Mouse (Mus musculus) limb, embryonic 12.5 days (tissue): ENCODE results near the gene Abtb1. TPM values are rescaled to one million over a fixed set of nuclear protein-coding genes. Genes with fewer than 3 reads are reported as not detected.

Experiments used
- ATAC-seq: fragments of 200-750 bp; cut with Nextera tagmentation; 2 replicates; pipeline ENCODE4 v1.8.0; 2017; ENCODE audit warnings: low read depth, moderate TSS enrichment; ENCODE audit not compliant: insufficient number of reproducible peaks, insufficient read depth, low FRiP score, low TSS enrichment
- H3K27ac ChIP-seq: fragments of 300-500 bp; sonication (generic); 2 replicates; pipeline ENCODE4 v1.5.1; 2016; ENCODE audit warnings: mild to moderate bottlenecking, moderate library complexity
- H3K27me3 ChIP-seq: fragments of 300-500 bp; sonication (generic); 2 replicates; pipeline ENCODE4 v1.6.1; 2016; ENCODE audit warnings: mild to moderate bottlenecking, moderate library complexity
- H3K36me3 ChIP-seq: fragments of 300-500 bp; sonication (generic); 2 replicates; pipeline ENCODE4 v1.6.1; 2016; ENCODE audit warnings: mild to moderate bottlenecking, moderate library complexity
- H3K4me1 ChIP-seq: fragments of 300-500 bp; sonication (generic); replicated peaks from 2 replicates; pipeline ENCODE4 v1.6.1; 2016
- H3K4me2 ChIP-seq: fragments of 300-500 bp; sonication (generic); 2 replicates; pipeline ENCODE4 v1.6.1; 2016; ENCODE audit warnings: mild to moderate bottlenecking, moderate library complexity
- H3K4me3 ChIP-seq: fragments of 300-500 bp; sonication (generic); replicated peaks from 2 replicates; pipeline ENCODE4 v1.5.1; 2016; ENCODE audit warnings: mild to moderate bottlenecking
- H3K9ac ChIP-seq: fragments of 300-500 bp; sonication (generic); replicated peaks from 2 replicates; pipeline ENCODE4 v1.6.1; 2016; ENCODE audit warnings: mild to moderate bottlenecking, moderate library complexity
- H3K9me3 ChIP-seq: fragments of 300-500 bp; sonication (generic); 2 replicates; pipeline ENCODE4 v1.6.1; 2016; ENCODE audit warnings: mild to moderate bottlenecking, moderate library complexity
- WGBS: fragments of 180-500 bp; shearing (Covaris S2); methylation state at CpG from one replicate; pipeline ENCODE4 v1.1.7; 2016; 5-methylcytosine and 5-hydroxymethylcytosine counted together
- polyA plus RNA-seq: library from polyadenylated mRNA; unstranded; fragments of >200 nt; fragmentation: Nextera tagmentation; extraction: Ambion mirVana; gene quantifications from 2 replicates; pipeline ENCODE4 v1.2.1, GENCODE M21; 2016

Abtb1 gene
- polyA plus RNA-seq, 1 experiment from 2014 or later: 24.6 TPM

GRCm38 (mm10) chr6:88854509-88854908 is 12.7 kb upstream of the Abtb1 start:
- H3K36me3 ChIP-seq: peaks cover 6% of the 10 kb centered on the region; the same call in 1 of the 2 replicates
- no peak overlapping the region for H3K4me3 ChIP-seq
- H3K4me2 ChIP-seq: no peak overlapping the region
- no peak overlapping the region for H3K9ac ChIP-seq
- WGBS: 79% methylated on average over 5 of the region's 5 CpGs
- H3K4me1 ChIP-seq: no peaks in the 10 kb centered on the region
- no peak overlapping the region for H3K27ac ChIP-seq
- no peaks in the 10 kb centered on the region for H3K27me3 ChIP-seq
- H3K9me3 ChIP-seq: peaks cover 3% of the 10 kb centered on the region; the same call in 1 of the 2 replicates
- ATAC-seq: no peak

DNA sequence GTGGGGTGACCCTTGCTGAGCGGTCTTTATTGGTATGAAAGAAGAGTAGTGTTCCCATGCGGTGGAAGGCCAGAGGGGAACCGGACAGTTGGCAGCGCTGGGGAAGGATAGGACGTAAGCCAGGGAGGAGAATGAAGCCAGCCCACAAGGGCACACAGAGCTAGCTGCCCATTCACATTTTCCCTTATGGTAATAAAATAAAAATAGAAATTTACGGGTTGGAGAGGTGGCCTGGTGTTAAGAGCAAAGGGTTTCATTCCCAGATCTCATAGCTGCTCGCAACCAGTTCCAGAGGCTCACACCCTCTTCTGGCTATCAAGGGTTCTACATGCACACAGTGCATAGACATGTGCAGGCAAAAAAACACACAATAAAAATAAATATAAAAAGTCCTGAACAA is 8.2 kb upstream of the Abtb1 start:
- ATAC-seq: no peak
- no peak overlapping the region for H3K9ac ChIP-seq
- no peak overlapping the region for H3K27ac ChIP-seq
- H3K36me3 ChIP-seq: peaks cover 37% of the 10 kb centered on the region
- peaks cover 3% of the 10 kb centered on the region; the same call in 1 of the 2 replicates for H3K9me3 ChIP-seq
- 89% methylated on average over 7 of the region's 7 CpGs for WGBS
- no peaks in the 10 kb centered on the region for H3K4me1 ChIP-seq
- H3K4me2 ChIP-seq: no peak overlapping the region
- no peak overlapping the region for H3K4me3 ChIP-seq
- H3K27me3 ChIP-seq: no peaks in the 10 kb centered on the region

- Histone ChIP-seq H3K9me3 (peaks cover 3% of the 10 kb centered on the region; the same call in 1 of the 2 replicates), H3K4me1 (no peaks in the 10 kb centered on the region), H3K27ac (no peak overlapping the region), H3K4me2 (no peak overlapping the region), H3K4me3 (no peak overlapping the region), H3K36me3 (peaks cover 41% of the 10 kb centered on the region), H3K9ac (no peak overlapping the region), H3K27me3 (no peaks in the 10 kb centered on the region)
- WGBS: 53% methylated on average over 4 of the region's 4 CpGs
- ATAC-seq: no peak
Observed at GRCm38 (mm10) chr6:88849270-88849669, 7.5 kb upstream of the Abtb1 start.

- Histone ChIP-seq H3K4me2 (no peak overlapping the region), H3K27me3 (no peaks in the 10 kb centered on the region), H3K4me3 (no peak overlapping the region), H3K4me1 (peaks cover 10% of the 10 kb centered on the region; the same call in 1 of the 2 replicates), H3K9me3 (peaks cover 3% of the 10 kb centered on the region; the same call in 1 of the 2 replicates), H3K27ac (no peak overlapping the region), H3K9ac (no peak overlapping the region), H3K36me3 (peaks cover 41% of the 10 kb centered on the region)
- 34% methylated on average over 2 of the region's 2 CpGs for WGBS
- ATAC-seq: no peak
Observed at GRCm38 (mm10) chr6:88847571-88847970, 5.8 kb upstream of the Abtb1 start.

DNA sequence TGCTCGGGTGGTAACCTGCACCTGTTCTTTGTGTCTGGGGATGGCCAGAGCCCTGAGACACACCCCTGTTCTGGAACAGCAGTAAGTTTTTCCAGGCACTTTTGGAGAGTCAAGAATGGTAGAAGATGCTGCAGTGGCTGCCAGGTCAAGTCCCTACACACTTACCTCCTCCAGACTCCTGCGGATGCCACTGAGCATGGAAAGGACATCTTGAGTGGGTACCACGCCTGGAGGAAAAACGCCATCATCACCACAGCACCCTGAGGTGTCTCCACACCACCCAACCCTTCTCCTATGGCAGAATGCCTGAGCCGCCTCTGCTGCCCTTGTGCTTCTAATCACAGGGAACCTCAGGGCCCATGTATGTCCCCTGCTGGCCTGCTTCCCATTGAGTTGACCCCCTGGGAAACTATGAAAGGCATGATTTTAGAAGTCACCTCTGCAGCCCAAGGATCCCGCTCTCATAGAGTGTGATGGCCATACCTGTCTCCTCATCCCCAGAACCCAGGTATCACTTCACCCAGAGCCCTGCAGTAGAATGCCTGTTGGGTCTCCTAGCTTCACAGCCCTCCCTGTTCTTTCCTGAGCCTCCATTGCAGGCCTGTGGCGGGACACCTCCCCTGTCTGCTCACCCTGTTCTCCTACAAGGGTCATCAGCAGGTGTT is 3.2 kb upstream of the Abtb1 start:
- H3K36me3 ChIP-seq: peaks cover 38% of the 10 kb centered on the region
- 86% methylated on average over 7 of the region's 7 CpGs for WGBS
- H3K9ac ChIP-seq: no peak overlapping the region
- H3K9me3 ChIP-seq: no peaks in the 10 kb centered on the region
- ATAC-seq: no peak
- H3K27ac ChIP-seq: no peak overlapping the region
- no peaks in the 10 kb centered on the region for H3K27me3 ChIP-seq
- H3K4me3 ChIP-seq: no peak overlapping the region
- no peak overlapping the region for H3K4me2 ChIP-seq
- H3K4me1 ChIP-seq: peaks cover 17% of the 10 kb centered on the region

- Histone ChIP-seq H3K9ac (no peak overlapping the region), H3K4me3 (no peak overlapping the region), H3K36me3 (peaks cover 36% of the 10 kb centered on the region), H3K27me3 (no peaks in the 10 kb centered on the region), H3K9me3 (no peaks in the 10 kb centered on the region), H3K4me2 (no peak overlapping the region), H3K4me1 (peaks cover 17% of the 10 kb centered on the region), H3K27ac (no peak overlapping the region)
- ATAC-seq: no peak
- 74% methylated on average over 9 of the region's 9 CpGs for WGBS
Observed at GRCm38 (mm10) chr6:88843781-88844725, 2.3 kb upstream of the Abtb1 start.

- ATAC-seq: no peak
- H3K4me1 ChIP-seq: peaks cover 17% of the 10 kb centered on the region
- H3K9ac ChIP-seq: peak overlapping the region; percentile 74
- WGBS: 76% methylated on average over 7 of the region's 7 CpGs
- H3K27me3 ChIP-seq: no peaks in the 10 kb centered on the region
- H3K36me3 ChIP-seq: peaks cover 36% of the 10 kb centered on the region
- H3K9me3 ChIP-seq: no peaks in the 10 kb centered on the region
- H3K4me3 ChIP-seq: peak overlapping the region; percentile 69
- H3K4me2 ChIP-seq: peak overlapping the region; percentile 89
- peak overlapping the region; percentile 89; the same call in 1 of the 2 replicates for H3K27ac ChIP-seq
Observed at GRCm38 (mm10) chr6:88843241-88843640, 1.5 kb upstream of the Abtb1 start.

DNA sequence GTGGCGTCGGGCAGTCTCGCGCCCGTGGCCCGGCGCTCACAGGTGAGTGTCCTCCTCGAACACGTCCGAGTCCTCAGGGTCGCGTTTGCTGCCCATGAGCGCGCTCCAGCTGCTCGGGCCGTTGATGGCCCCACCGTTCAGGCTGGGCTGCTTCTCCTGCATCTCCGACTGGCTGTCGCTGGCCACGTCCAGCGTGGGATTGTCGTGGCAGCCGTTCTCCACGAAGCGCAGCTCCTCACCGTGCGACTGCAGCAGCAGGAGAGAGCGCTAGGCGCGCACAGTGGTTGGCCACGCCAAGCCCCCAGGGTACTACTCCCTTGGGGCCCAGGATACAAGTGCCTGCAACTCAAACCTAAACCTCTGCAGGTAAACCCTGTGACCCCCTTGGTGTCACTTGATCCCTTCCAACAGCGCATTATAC is 957 bp upstream of the Abtb1 start:
- ATAC-seq: no peak
- peak overlapping the region; percentile 89 for H3K27ac ChIP-seq
- under 1% methylated on average over 31 of the region's 32 CpGs for WGBS

DNA sequence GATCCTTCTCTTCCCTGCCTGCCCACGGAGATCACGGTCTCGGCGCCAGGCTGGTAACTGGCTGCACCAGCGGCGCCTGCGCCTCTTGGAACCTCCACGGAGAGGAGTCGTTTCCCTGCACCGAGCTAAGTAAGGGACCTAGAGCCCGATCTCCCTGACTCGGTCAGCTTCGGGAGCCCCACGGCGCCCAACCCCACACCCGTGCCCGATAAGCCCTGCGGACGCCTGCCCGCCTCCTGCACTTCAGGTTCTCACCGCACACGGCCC is 337 bp downstream of the Abtb1 start:
- ATAC-seq: peak; percentile 10; the same call in 1 of the 2 replicates
- Histone ChIP-seq H3K9me3 (no peaks in the 10 kb centered on the region), H3K9ac (peak overlapping the region; percentile 68), H3K36me3 (peaks cover 43% of the 10 kb centered on the region), H3K4me2 (peak overlapping the region; percentile 89), H3K27me3 (no peaks in the 10 kb centered on the region), H3K27ac (peak overlapping the region; percentile 89), H3K4me3 (peak overlapping the region; percentile 69), H3K4me1 (peaks cover 17% of the 10 kb centered on the region)
- WGBS: 1% methylated on average over 21 of the region's 22 CpGs

More for the DNA sequence above, 957 bp upstream of the Abtb1 start:
- peak overlapping the region; percentile 69 for H3K4me3 ChIP-seq
- H3K36me3 ChIP-seq: peaks cover 37% of the 10 kb centered on the region
- peak overlapping the region; percentile 74 for H3K9ac ChIP-seq
- peak overlapping the region; percentile 89 for H3K4me2 ChIP-seq
- H3K9me3 ChIP-seq: no peaks in the 10 kb centered on the region
- H3K27me3 ChIP-seq: no peaks in the 10 kb centered on the region
- peaks cover 17% of the 10 kb centered on the region for H3K4me1 ChIP-seq

GRCm38 (mm10) chr6:88840791-88841513 is 832 bp downstream of the Abtb1 start:
- no peaks in the 10 kb centered on the region for H3K9me3 ChIP-seq
- 56% methylated on average over 9 of the region's 9 CpGs for WGBS
- peaks cover 48% of the 10 kb centered on the region for H3K36me3 ChIP-seq
- peak overlapping the region; percentile 89 for H3K4me2 ChIP-seq
- H3K4me1 ChIP-seq: peaks cover 17% of the 10 kb centered on the region
- ATAC-seq: no peak
- H3K4me3 ChIP-seq: peak overlapping the region; percentile 69
- H3K27ac ChIP-seq: peak overlapping the region; percentile 89
- H3K9ac ChIP-seq: peak overlapping the region; percentile 68
- H3K27me3 ChIP-seq: no peaks in the 10 kb centered on the region

GRCm38 (mm10) chr6:88840211-88840610 is 1.6 kb downstream of the Abtb1 start:
- H3K4me2 ChIP-seq: peak overlapping the region; percentile 89; the same call in 1 of the 2 replicates
- H3K27ac ChIP-seq: no peak overlapping the region
- no peak overlapping the region for H3K9ac ChIP-seq
- no peaks in the 10 kb centered on the region for H3K27me3 ChIP-seq
- no peak overlapping the region for H3K4me3 ChIP-seq
- no peak for ATAC-seq
- H3K36me3 ChIP-seq: peaks cover 46% of the 10 kb centered on the region
- H3K4me1 ChIP-seq: peaks cover 17% of the 10 kb centered on the region
- 78% methylated on average over 3 of the region's 3 CpGs for WGBS
- no peaks in the 10 kb centered on the region for H3K9me3 ChIP-seq
